Mouse (Mus musculus): ENCODE results near the gene Ppt2.

Gene Ppt2

GRCm38 (mm10) chr17:34587423-34587811 lies 40.9 kb downstream of the Ppt2 start:
- in situ Hi-C loops (cut with MboI): loop anchor here (25.0 kb wide), 1 partner anchor 400 kb away; the partner anchor contains the start of genes Psmb8, Psmb9 and Tap1

GRCm38 (mm10) chr17:34586796-34587422 lies 41.4 kb downstream of the Ppt2 start:
- in situ Hi-C loops (cut with MboI): loop anchor here (25.0 kb wide), 1 partner anchor 400 kb away; the partner anchor contains the start of genes Psmb8, Psmb9 and Tap1

- in situ Hi-C loops (cut with MboI): loop anchor here (25.0 kb wide), 1 partner anchor 399 kb away; the partner anchor contains the start of genes Psmb8, Psmb9 and Tap1
Measured at GRCm38 (mm10) chr17:34585877-34586771, 42.2 kb downstream of the Ppt2 start.

- in situ Hi-C loops (cut with MboI): loop anchor here (25.0 kb wide), 1 partner anchor 398 kb away; the partner anchor contains the start of genes Psmb8, Psmb9 and Tap1
Measured at GRCm38 (mm10) chr17:34585121-34585520, 43.2 kb downstream of the Ppt2 start.

- in situ Hi-C loops (cut with MboI): loop anchor here (25.0 kb wide), 1 partner anchor 397 kb away; the partner anchor contains the start of genes Psmb8, Psmb9 and Tap1
Measured at GRCm38 (mm10) chr17:34583819-34584218, 44.5 kb downstream of the Ppt2 start.

GRCm38 (mm10) chr17:34583397-34583796 lies 44.9 kb downstream of the Ppt2 start:
- in situ Hi-C loops (cut with MboI): loop anchor here (25.0 kb wide), 1 partner anchor 396 kb away; the partner anchor contains the start of genes Psmb8, Psmb9 and Tap1

GRCm38 (mm10) chr17:34582528-34582927 lies 45.8 kb downstream of the Ppt2 start:
- in situ Hi-C loops (cut with MboI): loop anchor here (25.0 kb wide), 1 partner anchor 395 kb away; the partner anchor contains the start of genes Psmb8, Psmb9 and Tap1

GRCm38 (mm10) chr17:34578070-34578469 lies 50.2 kb downstream of the Ppt2 start:
- in situ Hi-C loops (cut with MboI): loop anchor here (25.0 kb wide), 1 partner anchor 391 kb away; the partner anchor contains the start of genes Psmb8, Psmb9 and Tap1

GRCm38 (mm10) chr17:34576577-34576976 lies 51.7 kb downstream of the Ppt2 start:
- in situ Hi-C loops (cut with MboI): loop anchor here (25.0 kb wide), 1 partner anchor 389 kb away; the partner anchor contains the start of genes Psmb8, Psmb9 and Tap1

- in situ Hi-C loops (cut with MboI): no loop called here
Measured at GRCm38 (mm10) chr17:34572361-34572760, 55.9 kb downstream of the Ppt2 start.

GRCm38 (mm10) chr17:34571875-34572274 lies 56.4 kb downstream of the Ppt2 start:
- in situ Hi-C loops (cut with MboI): no loop called here

GRCm38 (mm10) chr17:34569919-34570318 lies 58.4 kb downstream of the Ppt2 start:
- in situ Hi-C loops (cut with MboI): loop anchor here (5.0 kb wide), 1 partner anchor 47 kb away; the partner anchor contains the start of gene Egfl8

- in situ Hi-C loops (cut with MboI): loop anchor here (5.0 kb wide), 1 partner anchor 49 kb away; the partner anchor contains the start of gene Egfl8
Measured at GRCm38 (mm10) chr17:34568421-34568820, 59.9 kb downstream of the Ppt2 start.

GRCm38 (mm10) chr17:34567311-34567710 lies 61.0 kb downstream of the Ppt2 start:
- in situ Hi-C loops (cut with MboI): loop anchor here (5.0 kb wide), 1 partner anchor 50 kb away; the partner anchor contains the start of gene Egfl8

Data from mature B cell (primary cell).